Mouse (Mus musculus): Measurements from ENCODE around the gene Lrrn4cl. TPM values are rescaled to one million over a fixed set of nuclear protein-coding genes. Genes with fewer than 3 reads are reported as not detected.

Lrrn4cl gene
- total RNA-seq (2021), result under 1 TPM; 0.88 to 0.91 TPM
- long read RNA-seq, experiment 1, result 0 reads
- long read RNA-seq, experiment 2, result 0 reads

GRCm38 (mm10) chr19:8850402-8850901 lies at the start of gene Lrrn4cl:
TSS of gene Lrrn4cl (plus strand) at chr19:8850768.
- DNase-seq (ENCODE audit: low spot score in 2 of 2), result no peak
- intact Hi-C loops (cut with DNase I), result loop anchor here (5.0 to 10.0 kb wide), 2 partner anchors 37 to 264 kb away; partner anchors contain the start of genes 1810009A15Rik and Gm49416

- intact Hi-C loops (cut with DNase I), result no loop called here
- peak; percentile 95 to 98 for DNase-seq (ENCODE audit: low spot score in 2 of 2)
Observed at GRCm38 (mm10) chr19:8802130-8802821, 48.3 kb upstream of the Lrrn4cl start, which contains the start of gene Zbtb3. TSS of gene Zbtb3 (plus strand) at chr19:8802555.

DNA sequence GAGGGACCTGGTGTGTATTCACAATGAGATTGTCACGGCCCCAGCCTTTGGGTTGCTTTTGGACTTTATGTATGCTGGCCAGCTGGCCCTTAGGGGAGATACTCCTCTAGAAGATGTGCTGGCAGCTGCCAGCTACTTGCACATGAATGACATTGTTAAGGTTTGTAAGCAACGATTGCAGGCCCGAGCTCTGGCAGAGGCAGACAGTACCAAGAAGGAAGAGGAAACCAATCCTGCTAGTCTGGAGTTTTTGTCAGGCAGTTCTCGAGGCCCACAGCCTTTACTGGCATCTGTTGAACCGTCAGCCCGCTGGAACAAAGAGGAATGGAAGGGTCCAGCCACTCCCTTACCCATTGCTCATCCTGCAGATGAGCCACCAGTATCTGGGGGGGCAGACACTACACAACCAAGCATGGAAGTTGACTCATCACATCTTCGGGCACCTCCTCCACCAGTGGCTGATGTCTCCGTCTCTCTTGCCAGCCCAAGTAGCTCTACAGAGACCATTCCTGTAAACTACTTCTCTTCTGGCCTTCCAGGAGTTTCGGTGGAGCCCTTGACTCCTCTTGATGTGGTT lies 47.3 kb upstream of the Lrrn4cl start:
- intact Hi-C loops (cut with DNase I), result no loop called here
- DNase-seq (ENCODE audit: low spot score in 2 of 2), result no peak

DNA sequence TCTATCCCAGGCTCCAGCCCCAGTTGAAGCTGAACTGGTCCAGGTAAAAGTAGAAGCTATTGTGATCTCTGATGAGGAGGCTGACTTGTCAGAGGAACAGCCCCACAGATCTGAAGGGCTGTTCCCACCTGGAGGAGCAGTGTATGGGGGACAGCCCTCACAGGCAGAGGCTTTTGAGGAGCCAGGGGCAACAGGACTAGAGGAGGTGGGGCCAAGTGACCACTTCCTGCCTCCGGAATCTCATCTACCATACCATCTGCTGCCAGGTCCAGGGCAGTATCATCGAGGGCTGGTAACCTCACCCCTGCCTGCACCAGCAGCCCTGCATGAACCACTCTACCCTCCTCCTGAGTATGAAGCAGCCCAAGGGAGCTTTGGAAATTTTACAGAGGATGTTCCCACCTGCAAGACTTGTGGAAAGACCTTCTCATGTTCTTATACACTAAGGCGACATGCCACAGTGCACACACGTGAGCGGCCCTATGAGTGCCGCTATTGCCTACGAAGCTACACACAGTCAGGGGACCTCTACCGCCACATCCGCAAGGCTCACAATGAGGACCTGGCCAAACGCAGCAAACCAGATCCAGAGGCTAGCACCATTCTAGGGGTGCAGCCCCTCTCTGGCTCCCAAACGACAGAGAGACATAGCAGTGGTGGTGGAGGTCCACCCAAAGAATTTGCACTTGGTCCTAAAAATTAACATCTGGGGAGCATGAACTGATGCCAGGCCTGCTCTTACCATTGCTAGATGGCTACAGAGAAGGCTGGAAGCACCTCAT lies 46.5 kb upstream of the Lrrn4cl start:
- intact Hi-C loops (cut with DNase I), result no loop called here
- no peak for DNase-seq (ENCODE audit: low spot score in 2 of 2)

DNA sequence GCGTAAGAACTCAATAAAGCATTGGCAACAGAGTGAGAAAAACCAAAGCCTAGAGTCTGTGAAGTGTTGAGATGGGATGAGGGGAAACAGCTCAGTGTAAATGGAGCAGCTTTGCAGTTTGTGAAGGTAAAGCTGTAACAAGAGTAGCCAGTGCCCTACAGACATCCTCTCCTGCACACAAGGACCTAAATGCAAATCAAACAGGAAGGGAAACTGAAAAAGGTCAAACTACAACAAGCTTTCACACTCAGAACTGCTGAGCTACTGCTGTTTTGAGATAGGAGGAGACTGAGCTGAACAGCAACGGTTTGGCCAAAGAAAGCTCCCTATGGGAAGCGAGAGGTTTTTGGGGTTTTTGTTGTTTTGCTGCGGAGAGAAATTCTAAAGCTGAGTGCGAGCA lies 43.8 kb upstream of the Lrrn4cl start:
- intact Hi-C loops (cut with DNase I), result no loop called here

DNA sequence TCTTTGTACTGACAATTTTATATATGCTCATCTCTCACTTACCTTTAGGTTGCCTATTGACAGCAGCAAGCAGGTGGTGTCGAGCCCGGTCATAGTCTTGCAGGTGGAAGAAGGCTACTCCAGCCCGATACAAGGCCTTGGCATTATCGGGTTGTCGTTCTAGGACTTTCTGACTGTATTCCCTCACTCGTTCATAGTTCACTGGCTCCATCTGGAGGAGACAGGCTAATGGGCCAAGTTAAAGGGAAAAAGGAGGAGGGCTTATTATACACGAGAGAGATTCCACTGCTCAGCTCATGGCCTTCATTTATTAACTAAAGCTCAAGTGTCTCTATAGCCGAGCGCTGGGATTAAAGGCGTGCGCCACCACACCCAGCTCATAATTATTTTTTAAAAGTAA lies 34.8 kb upstream of the Lrrn4cl start:
- intact Hi-C loops (cut with DNase I), result no loop called here
- no peak for DNase-seq (ENCODE audit: low spot score in 2 of 2)

More for the DNA sequence above, 43.8 kb upstream of the Lrrn4cl start:
- no peak for DNase-seq (ENCODE audit: low spot score in 2 of 2)

DNA sequence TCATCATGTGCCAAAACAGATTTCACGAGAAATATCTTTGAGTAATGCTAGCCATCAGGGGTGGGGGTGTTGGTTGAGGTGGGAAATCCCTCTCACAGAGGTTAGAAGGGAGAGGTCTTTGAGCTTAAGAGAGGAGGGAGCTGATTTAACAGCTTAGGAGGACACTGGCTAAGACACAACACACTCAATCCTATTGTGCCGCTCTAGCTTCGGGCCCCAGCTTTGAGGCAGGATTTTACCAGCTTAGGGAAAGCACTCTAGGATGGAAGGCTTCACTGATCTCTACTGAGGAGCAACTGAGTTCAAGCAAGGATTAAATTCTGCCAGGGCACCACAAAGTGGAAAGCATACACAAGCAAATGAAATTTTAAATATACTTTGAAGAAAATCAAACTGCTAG lies 33.6 kb upstream of the Lrrn4cl start:
- intact Hi-C loops (cut with DNase I), result no loop called here
- DNase-seq (ENCODE audit: low spot score in 2 of 2), result no peak

DNA sequence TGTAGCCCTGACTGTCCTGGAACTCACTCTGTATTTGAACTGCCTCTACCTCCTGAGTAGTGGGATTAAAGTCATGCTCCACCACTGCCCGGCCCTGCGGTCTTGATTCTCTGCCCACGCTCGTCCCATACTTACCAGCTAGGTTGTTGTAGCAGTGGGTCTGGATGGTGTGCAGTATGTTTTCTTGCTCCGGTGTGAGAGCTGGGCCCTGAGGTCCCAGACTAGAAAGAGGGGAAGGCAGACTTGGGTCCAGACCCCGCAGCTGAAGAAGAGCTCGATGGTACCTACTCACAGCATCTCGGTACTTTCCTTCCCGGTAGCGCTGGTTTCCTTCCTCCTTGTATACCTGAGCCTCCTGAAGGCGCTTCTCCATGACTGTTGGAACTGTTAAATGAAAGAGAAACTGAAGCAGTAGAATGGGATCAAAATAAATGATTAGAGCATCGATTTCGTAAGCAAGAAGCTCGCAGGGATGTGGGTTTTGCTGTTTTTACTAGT lies 32.2 kb upstream of the Lrrn4cl start:
- intact Hi-C loops (cut with DNase I), result no loop called here
- DNase-seq (ENCODE audit: low spot score in 2 of 2), result no peak

DNA sequence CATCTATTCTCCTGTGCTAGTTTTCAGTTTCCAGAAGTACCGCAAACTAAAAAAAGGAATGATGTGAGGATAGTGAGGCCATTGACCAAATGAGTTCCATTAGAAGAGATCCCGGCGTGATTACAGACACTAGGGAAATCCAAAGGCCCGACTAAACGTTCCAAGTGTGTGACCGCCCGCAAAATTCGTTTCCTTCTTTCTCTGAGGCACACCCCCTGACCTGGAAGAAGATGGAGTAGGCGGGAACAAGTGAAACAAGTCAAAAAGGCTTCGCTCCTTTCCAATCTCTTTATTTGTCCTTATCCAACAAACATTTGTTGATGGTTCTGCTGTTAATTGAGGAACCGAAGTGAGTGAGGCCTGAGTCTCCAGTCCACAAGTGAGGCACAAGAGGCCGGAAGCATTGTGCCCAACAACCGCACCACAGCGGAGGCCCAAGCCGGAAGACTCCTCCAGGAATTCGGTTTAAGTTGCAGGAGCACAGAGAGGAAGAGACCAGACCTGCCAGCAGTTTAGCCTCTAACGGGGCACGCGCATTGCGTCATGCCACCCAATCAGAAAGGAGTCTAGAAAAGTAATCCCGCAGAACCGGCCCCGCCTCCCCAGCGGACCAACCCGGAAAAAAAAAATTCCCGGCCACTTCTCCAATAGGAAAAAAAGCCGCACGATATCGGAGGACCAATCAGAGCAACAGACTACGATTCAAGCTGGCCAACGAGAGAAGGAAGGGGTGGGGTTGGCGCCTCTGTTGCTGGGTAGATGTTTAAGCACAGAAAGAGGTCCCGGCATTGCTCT lies 31.6 kb upstream of the Lrrn4cl start, which contains the start of gene Ttc9c:
Ttc9c (minus strand) TSS at position 533 of the 795 bp plus-strand sequence.
- intact Hi-C loops (cut with DNase I), result no loop called here

DNA sequence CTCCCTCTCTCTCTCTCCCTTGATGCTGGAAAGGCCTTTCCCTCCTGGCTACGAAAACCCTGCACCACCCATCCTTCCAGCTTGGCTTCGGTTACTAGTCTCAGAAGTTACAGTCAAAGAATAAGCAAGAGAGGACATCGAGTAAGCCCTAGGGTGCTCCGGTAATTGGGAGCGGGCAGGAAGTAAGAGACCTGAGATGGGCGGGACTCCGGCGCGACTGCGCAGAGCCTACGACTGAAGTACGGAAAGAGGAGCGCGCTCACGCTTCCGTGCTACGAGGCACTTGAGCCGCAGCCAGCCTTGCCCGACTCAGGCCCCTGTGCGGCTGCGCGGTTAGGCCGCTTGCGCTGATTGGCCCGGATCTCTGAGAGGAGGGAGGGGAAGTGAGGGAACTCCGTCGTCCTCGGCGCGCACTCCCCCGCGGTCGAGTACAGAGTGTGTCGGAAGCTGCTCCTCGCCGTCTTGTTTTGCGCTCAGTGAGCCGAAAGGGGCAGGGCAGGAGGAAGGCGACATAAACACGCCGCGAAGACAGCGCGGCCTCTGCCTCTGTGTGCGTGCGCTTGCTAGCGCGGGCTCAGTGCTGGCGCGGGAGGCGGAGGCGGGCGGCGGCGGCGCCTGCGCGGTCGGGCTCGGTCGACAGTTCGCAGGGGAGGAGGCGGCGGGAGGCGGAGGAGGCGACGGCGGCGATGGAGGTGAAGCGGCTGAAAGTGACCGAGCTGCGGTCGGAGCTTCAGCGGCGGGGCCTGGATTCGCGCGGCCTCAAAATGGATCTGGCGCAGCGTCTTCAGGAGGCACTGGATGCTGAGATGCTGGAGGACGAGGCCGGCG lies 30.8 kb upstream of the Lrrn4cl start, which contains the start of gene Hnrnpul2:
Hnrnpul2 (plus strand) TSS at position 415 of the 828 bp plus-strand sequence.
- intact Hi-C loops (cut with DNase I), result loop anchor here (5.0 kb wide), 1 partner anchor 73 kb away; no protein-coding TSS in a partner anchor
- DNase-seq (ENCODE audit: low spot score in 2 of 2), result peak; percentile 99

More for the DNA sequence above, 31.6 kb upstream of the Lrrn4cl start, which contains the start of gene Ttc9c:
- peak; percentile 97 to 99 for DNase-seq (ENCODE audit: low spot score in 2 of 2)

GRCm38 (mm10) chr19:8820424-8820956 lies 30.1 kb upstream of the Lrrn4cl start:
- intact Hi-C loops (cut with DNase I), result loop anchor here (5.0 kb wide), 1 partner anchor 73 kb away; no protein-coding TSS in a partner anchor
- no peak for DNase-seq (ENCODE audit: low spot score in 2 of 2)

- intact Hi-C loops (cut with DNase I), result loop anchor here (5.0 kb wide), 1 partner anchor 74 kb away; no protein-coding TSS in a partner anchor
- DNase-seq (ENCODE audit: low spot score in 2 of 2), result no peak
Observed at GRCm38 (mm10) chr19:8821146-8821545, 29.4 kb upstream of the Lrrn4cl start.

DNA sequence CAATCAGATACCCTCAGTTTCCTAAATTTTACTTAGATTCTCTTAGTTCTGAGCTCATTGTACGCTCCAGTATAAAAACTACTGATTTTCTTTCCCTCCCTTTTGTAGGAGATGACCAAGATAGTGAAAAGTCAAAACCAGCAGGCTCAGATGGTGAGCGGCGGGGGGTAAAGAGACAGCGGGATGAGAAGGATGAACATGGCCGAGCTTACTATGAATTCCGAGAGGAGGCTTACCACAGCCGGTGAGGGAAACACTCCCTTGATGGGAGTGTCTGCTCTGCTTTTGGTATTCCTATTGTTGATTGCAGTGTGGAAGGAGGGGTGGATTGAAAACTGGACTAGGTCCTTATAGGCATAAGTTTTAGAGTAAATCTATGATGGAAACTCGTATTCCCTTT lies 27.9 kb upstream of the Lrrn4cl start:
- intact Hi-C loops (cut with DNase I), result loop anchor here (5.0 kb wide), 1 partner anchor 75 kb away; no protein-coding TSS in a partner anchor
- DNase-seq (ENCODE audit: low spot score in 2 of 2), result no peak

GRCm38 (mm10) chr19:8829660-8830059 lies 20.9 kb upstream of the Lrrn4cl start, which contains the start of gene AC129217.1:
TSS of gene AC129217.1 (plus strand) at chr19:8829773.
- no peak for DNase-seq (ENCODE audit: low spot score in 2 of 2)
- intact Hi-C loops (cut with DNase I), result no loop called here

GRCm38 (mm10) chr19:8830664-8831063 lies 19.9 kb upstream of the Lrrn4cl start:
- intact Hi-C loops (cut with DNase I), result no loop called here
- no peak for DNase-seq (ENCODE audit: low spot score in 2 of 2)

GRCm38 (mm10) chr19:8831262-8831661 lies 19.3 kb upstream of the Lrrn4cl start:
- no peak for DNase-seq (ENCODE audit: low spot score in 2 of 2)
- intact Hi-C loops (cut with DNase I), result no loop called here

DNA sequence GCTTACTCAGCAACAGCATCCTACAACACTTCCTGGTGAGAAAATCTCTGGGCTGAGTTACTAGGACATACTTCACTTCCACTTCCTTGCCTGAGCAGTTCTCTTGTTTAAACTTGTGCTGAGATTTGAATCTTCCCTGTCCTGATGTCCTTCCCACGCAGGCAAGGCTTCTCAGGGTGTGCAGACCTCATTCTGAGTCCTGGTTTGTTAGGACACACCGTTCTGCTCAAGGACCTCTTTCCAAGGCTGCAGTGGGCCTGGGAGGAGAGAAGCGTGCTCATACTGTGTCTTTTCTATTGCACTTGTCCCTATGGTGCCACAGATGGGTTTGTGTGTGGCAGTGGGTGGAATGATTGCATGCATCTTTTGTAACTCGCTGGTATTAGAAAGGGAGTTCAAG lies 17.6 kb upstream of the Lrrn4cl start:
- DNase-seq (ENCODE audit: low spot score in 2 of 2), result no peak
- intact Hi-C loops (cut with DNase I), result no loop called here
